11 mouse cellular contexts compared by ENCODE assay signal in the genomic region with DNA sequence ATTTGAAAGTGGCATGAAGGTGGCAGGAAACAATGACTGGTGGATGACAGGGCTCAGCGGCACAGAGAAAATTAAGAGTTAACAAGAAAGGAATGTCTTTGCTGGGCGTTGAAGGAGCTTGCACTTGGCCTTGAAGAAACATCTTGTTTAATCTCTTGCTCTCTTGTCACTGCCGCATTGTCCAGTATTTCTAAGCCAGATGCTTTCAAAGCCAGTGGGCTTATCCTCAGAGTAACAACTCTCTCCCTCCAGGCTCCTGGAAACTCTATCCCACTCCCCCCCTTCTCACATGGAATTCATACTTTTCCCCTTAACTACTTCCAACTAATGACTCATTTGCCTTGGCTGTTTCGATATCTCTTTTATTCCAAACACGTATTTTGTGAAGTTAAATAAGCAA.
A peak's percentile ranks its signal among the peaks of the same experiment; 100 is the strongest.
DNase-seq lines count a peak whose midpoint lies in the region; ATAC-seq lines count a peak whose summit lies in the region.
"Had no signal": no experiment of that assay in that cellular context is flagged by ENCODE, and none has a peak within 500 bp of the region (broad histone marks: within the 10 kb centered on the region; RNA-seq: fewer than 3 reads in every experiment).

No protein-coding gene starts in this region.

- H3K27me3 ChIP-seq in neural tube, embryonic 15.5 days (replicated peaks) = no peaks in the 10 kb centered on the region
- no peaks in the 10 kb centered on the region for H3K27me3 ChIP-seq in stomach, embryonic 15.5 days (replicated peaks)
- H3K27me3 ChIP-seq: Patski had no signal

- H3K36me3 ChIP-seq in neural tube, embryonic 15.5 days = no peaks in the 10 kb centered on the region
- H3K36me3 ChIP-seq in stomach, embryonic 15.5 days = no peaks in the 10 kb centered on the region

- ATAC-seq in neural tube, embryonic 15.5 days (ENCODE audit: low FRiP score) = no peak
- ATAC-seq in stomach, embryonic 15.5 days (ENCODE audit: insufficient read depth, low FRiP score, low read depth) = no peak
- no peak for ATAC-seq in erythroid progenitor cell, adult 5-6 weeks (replicated peaks; ENCODE audit: low FRiP score, poor library complexity, severe bottlenecking)

- DNase-seq in neural tube, embryonic 10.5 days (ENCODE audit: extremely low spot score, low spot score) = no peak
- peak; percentile 28 for DNase-seq in forelimb bud, embryonic 11.5 days (ENCODE audit: low read depth, low spot score)
- DNase-seq in heart, postnatal 4 days = peak; percentile 32
- no peak for DNase-seq in right cerebral cortex, postnatal 36 days (ENCODE audit: low spot score in 2 of 2)
- DNase-seq in cerebellum, postnatal 4 days (ENCODE audit: low spot score in 2 of 2) = no peak
- DNase-seq: cerebellum, adult 18-20 months had no signal

- no peaks in the 10 kb centered on the region for H3K9me3 ChIP-seq in neural tube, embryonic 15.5 days (replicated peaks)
- no peaks in the 10 kb centered on the region for H3K9me3 ChIP-seq in stomach, embryonic 15.5 days

- H3K9ac ChIP-seq in neural tube, embryonic 15.5 days (replicated peaks) = no peak overlapping the region
- H3K9ac ChIP-seq in stomach, embryonic 15.5 days = no peak overlapping the region; the same call in 1 of the 2 replicates

- no peak overlapping the region for H3K4me3 ChIP-seq in neural tube, embryonic 15.5 days (replicated peaks)
- H3K4me3 ChIP-seq in stomach, embryonic 15.5 days (replicated peaks) = no peak overlapping the region
- H3K4me3 ChIP-seq: midbrain, embryonic 10.5 days had no signal

- peaks cover 14% of the 10 kb centered on the region for H3K4me1 ChIP-seq in neural tube, embryonic 15.5 days
- peaks cover 12% of the 10 kb centered on the region for H3K4me1 ChIP-seq in stomach, embryonic 15.5 days

- H3K27ac ChIP-seq in neural tube, embryonic 15.5 days (replicated peaks) = 0 out of 2 replicates have a peak overlapping the region, but pooled peaks have one; percentile 41
- H3K27ac ChIP-seq in stomach, embryonic 15.5 days = peak overlapping the region; percentile 90
- H3K27ac ChIP-seq: midbrain, embryonic 10.5 days had no signal

- no peak overlapping the region for H3K4me2 ChIP-seq in neural tube, embryonic 15.5 days
- peak overlapping the region; percentile 40; the same call in 1 of the 2 replicates for H3K4me2 ChIP-seq in stomach, embryonic 15.5 days

- WGBS in neural tube, embryonic 15.5 days = 76% methylated on average over 5 of the region's 5 CpGs
- 35% methylated on average over 5 of the region's 5 CpGs for WGBS in stomach, embryonic 15.5 days

Comparison
In these comparisons a context has a peak if more than half of its experiments do, and no peak if none do; other contexts are left out.
1. DNase-seq: peak in forelimb bud, embryonic 11.5 days (single experiment) and heart, postnatal 4 days (single experiment); none in neural tube, embryonic 10.5 days (single experiment), right cerebral cortex, postnatal 36 days (0 of 2) and cerebellum, postnatal 4 days (0 of 2).